Mouse (Mus musculus): ENCODE results near the gene Espn. TPM values are rescaled to one million over a fixed set of nuclear protein-coding genes. Genes with fewer than 3 reads are reported as not detected.
A peak's percentile ranks its signal among the peaks of the same experiment; 100 is the strongest.

Espn gene
- total and polyA plus RNA-seq, 3 experiments = 2.4 to 3.2 (median 2.5) TPM

- Histone ChIP-seq H3K79me2 (replicated peaks; ENCODE audit: control insufficient read depth, insufficient read depth, low read length) (no peaks in the 10 kb centered on the region), H3K4me1 (ENCODE audit: control insufficient read depth, insufficient read depth, low read length) (no peaks in the 10 kb centered on the region), H3K27me3 (ENCODE audit: control insufficient read depth, insufficient read depth, low read length) (no peaks in the 10 kb centered on the region), H3K27ac (no peak overlapping the region), H3K4me3 (no peak overlapping the region), H3K36me3 (ENCODE audit: control insufficient read depth, insufficient read depth, low read length) (no peaks in the 10 kb centered on the region), H3K9ac (ENCODE audit: low read depth, low read length) (no peak overlapping the region)
- TF ChIP-seq POLR2A (IDR thresholded peaks at IDR 0.05; ENCODE audit: insufficient read depth, low read depth, low read length) (no peak), CTCF (IDR thresholded peaks at IDR 0.05) (peak; percentile 87), EP300 (IDR thresholded peaks at IDR 0.05; ENCODE audit: insufficient read depth, low read depth, low read length) (0 out of 2 replicates have a peak, but pooled peaks have one; percentile 20)
- intact Hi-C loops (cut with DNase I) = no loop called here
- 29% methylated on average over 6 of the region's 6 CpGs for WGBS
- DNase-seq = peak in 1 of 2 experiments; percentile 41
Observed at GRCm38 (mm10) chr4:152140441-152140840, 11.7 kb downstream of the Espn start.

- peak; percentile 89 to 93 for DNase-seq
- Histone ChIP-seq H3K36me3 (ENCODE audit: control insufficient read depth, insufficient read depth, low read length) (no peaks in the 10 kb centered on the region), H3K4me3 (peak overlapping the region; percentile 62), H3K4me1 (ENCODE audit: control insufficient read depth, insufficient read depth, low read length) (no peaks in the 10 kb centered on the region), H3K27ac (no peak overlapping the region), H3K9ac (ENCODE audit: low read depth, low read length) (0 out of 2 replicates have a peak overlapping the region, but pooled peaks have one; percentile 32), H3K79me2 (replicated peaks; ENCODE audit: control insufficient read depth, insufficient read depth, low read length) (no peaks in the 10 kb centered on the region), H3K27me3 (ENCODE audit: control insufficient read depth, insufficient read depth, low read length) (no peaks in the 10 kb centered on the region)
- WGBS = 4% methylated on average over 50 of the region's 51 CpGs
- TF ChIP-seq POLR2A (IDR thresholded peaks at IDR 0.05; ENCODE audit: insufficient read depth, low read depth, low read length) (no peak), EP300 (IDR thresholded peaks at IDR 0.05; ENCODE audit: insufficient read depth, low read depth, low read length) (no peak), CTCF (IDR thresholded peaks at IDR 0.05) (no peak)
- intact Hi-C loops (cut with DNase I) = no loop called here
Observed at GRCm38 (mm10) chr4:152138497-152139260, 13.5 kb downstream of the Espn start.

- whole genome bisulfite sequencing = 91% methylated on average over 2 of the region's 2 CpGs
- intact Hi-C loops (cut with DNase I) = no loop called here
- DNase-seq = no peak
- Histone ChIP-seq H3K27ac (no peak overlapping the region), H3K27me3 (ENCODE audit: control insufficient read depth, insufficient read depth, low read length) (peaks cover 8% of the 10 kb centered on the region), H3K4me1 (ENCODE audit: control insufficient read depth, insufficient read depth, low read length) (no peaks in the 10 kb centered on the region; the same call in 1 of the 2 replicates), H3K79me2 (replicated peaks; ENCODE audit: control insufficient read depth, insufficient read depth, low read length) (no peaks in the 10 kb centered on the region), H3K4me3 (no peak overlapping the region), H3K9ac (ENCODE audit: low read depth, low read length) (no peak overlapping the region), H3K36me3 (ENCODE audit: control insufficient read depth, insufficient read depth, low read length) (no peaks in the 10 kb centered on the region)
- TF ChIP-seq POLR2A (IDR thresholded peaks at IDR 0.05; ENCODE audit: insufficient read depth, low read depth, low read length) = no peak
- TF ChIP-seq CTCF (IDR thresholded peaks at IDR 0.05) = no peak
- no peak for TF ChIP-seq EP300 (IDR thresholded peaks at IDR 0.05; ENCODE audit: insufficient read depth, low read depth, low read length)
Observed at GRCm38 (mm10) chr4:152136876-152137250, 15.3 kb downstream of the Espn start.

- Histone ChIP-seq H3K9ac (ENCODE audit: low read depth, low read length) (no peak overlapping the region), H3K4me1 (ENCODE audit: control insufficient read depth, insufficient read depth, low read length) (no peaks in the 10 kb centered on the region; the same call in 1 of the 2 replicates), H3K36me3 (ENCODE audit: control insufficient read depth, insufficient read depth, low read length) (no peaks in the 10 kb centered on the region), H3K27ac (no peak overlapping the region), H3K4me3 (no peak overlapping the region), H3K27me3 (ENCODE audit: control insufficient read depth, insufficient read depth, low read length) (peaks cover 11% of the 10 kb centered on the region), H3K79me2 (replicated peaks; ENCODE audit: control insufficient read depth, insufficient read depth, low read length) (no peaks in the 10 kb centered on the region)
- WGBS = 49% methylated on average over 6 of the region's 6 CpGs
- intact Hi-C loops (cut with DNase I) = no loop called here
- no peak for DNase-seq
- TF ChIP-seq CTCF (IDR thresholded peaks at IDR 0.05) (peak; percentile 82), POLR2A (IDR thresholded peaks at IDR 0.05; ENCODE audit: insufficient read depth, low read depth, low read length) (no peak), EP300 (IDR thresholded peaks at IDR 0.05; ENCODE audit: insufficient read depth, low read depth, low read length) (no peak)
Observed at GRCm38 (mm10) chr4:152136112-152136875, 15.9 kb downstream of the Espn start.

- Histone ChIP-seq H3K27ac (no peak overlapping the region), H3K4me3 (no peak overlapping the region), H3K36me3 (ENCODE audit: control insufficient read depth, insufficient read depth, low read length) (no peaks in the 10 kb centered on the region), H3K9ac (ENCODE audit: low read depth, low read length) (no peak overlapping the region), H3K4me1 (ENCODE audit: control insufficient read depth, insufficient read depth, low read length) (no peaks in the 10 kb centered on the region; the same call in 1 of the 2 replicates), H3K79me2 (replicated peaks; ENCODE audit: control insufficient read depth, insufficient read depth, low read length) (no peaks in the 10 kb centered on the region), H3K27me3 (ENCODE audit: control insufficient read depth, insufficient read depth, low read length) (peaks cover 14% of the 10 kb centered on the region)
- intact Hi-C loops (cut with DNase I) = no loop called here
- DNase-seq = no peak
- no peak for TF ChIP-seq EP300 (IDR thresholded peaks at IDR 0.05; ENCODE audit: insufficient read depth, low read depth, low read length)
- TF ChIP-seq CTCF (IDR thresholded peaks at IDR 0.05) = no peak
- TF ChIP-seq POLR2A (IDR thresholded peaks at IDR 0.05; ENCODE audit: insufficient read depth, low read depth, low read length) = no peak
- 80% methylated on average over 12 of the region's 12 CpGs for WGBS
Observed at GRCm38 (mm10) chr4:152135363-152135762, 16.8 kb downstream of the Espn start.

Measured in heart, adult 2 months (tissue).